Mouse (Mus musculus) liver, embryonic 16.5 days (tissue): ENCODE measurements around the gene Plvap. TPM values are rescaled to one million over a fixed set of nuclear protein-coding genes. Genes with fewer than 3 reads are reported as not detected.
A peak's percentile ranks its signal among the peaks of the same experiment; 100 is the strongest.

Source experiments
- ATAC-seq: fragments of 200-750 bp; cut with Nextera tagmentation; 2 replicates; pipeline ENCODE4 v1.8.0; 2017; ENCODE audit warnings: low read depth, mild to moderate bottlenecking, moderate number of reproducible peaks, moderate library complexity
- H3K27ac ChIP-seq: fragments of 300-500 bp; sonication (generic); 2 replicates; pipeline ENCODE4 v1.5.1; 2014; ENCODE audit warnings: mild to moderate bottlenecking, low read length
- H3K27me3 ChIP-seq: fragments of 300-500 bp; sonication (generic); 2 replicates; pipeline ENCODE4 v1.6.1; 2014; ENCODE audit warnings: low read depth, low read length, mixed read lengths; ENCODE audit not compliant: control insufficient read depth, insufficient read depth
- H3K36me3 ChIP-seq: fragments of 300-500 bp; sonication (generic); 2 replicates; pipeline ENCODE4 v1.6.1; 2014; ENCODE audit warnings: mild to moderate bottlenecking; ENCODE audit not compliant: control insufficient read depth, insufficient read depth
- H3K4me1 ChIP-seq: fragments of 300-500 bp; sonication (generic); 2 replicates; pipeline ENCODE4 v1.6.1; 2014; ENCODE audit warnings: low read depth, low read length, mixed read lengths; ENCODE audit not compliant: control insufficient read depth
- H3K4me2 ChIP-seq: fragments of 300-500 bp; sonication (generic); 2 replicates; pipeline ENCODE4 v1.6.1; 2014; ENCODE audit warnings: low read depth, low read length, mixed read lengths
- H3K4me3 ChIP-seq: fragments of 300-500 bp; sonication (generic); 2 replicates; pipeline ENCODE4 v1.5.1; 2014; ENCODE audit warnings: low read depth, mild to moderate bottlenecking, low read length
- H3K9ac ChIP-seq: fragments of 300-500 bp; sonication (generic); 2 replicates; pipeline ENCODE4 v1.6.1; 2014; ENCODE audit warnings: low read depth, low read length
- H3K9me3 ChIP-seq: fragments of 300-500 bp; sonication (generic); replicated peaks from 2 replicates; pipeline ENCODE4 v1.6.1; 2016; ENCODE audit warnings: low read length; ENCODE audit not compliant: control insufficient read depth
- WGBS: fragments of 180-500 bp; shearing (Covaris S2); extraction: QIAGEN DNeasy Blood & Tissue Kit; methylation state at CpG from one replicate; pipeline ENCODE4 v1.1.7; 2014; ENCODE audit not compliant: insufficient replicate concordance; 5-methylcytosine and 5-hydroxymethylcytosine counted together
- polyA plus RNA-seq: library from polyadenylated mRNA; unstranded; fragments of >200 nt; fragmentation: Nextera tagmentation; extraction: Ambion mirVana; gene quantifications from 2 replicates; pipeline ENCODE4 v1.2.1, GENCODE M21; 2015

Plvap gene
- polyA plus RNA-seq, 1 experiment from 2014 or later: 20.3 TPM

GRCm38 (mm10) chr8:71457659-71458270, 53.8 kb downstream of the Plvap start:
- H3K27me3 ChIP-seq: no peaks in the 10 kb centered on the region
- H3K27ac ChIP-seq: no peak overlapping the region
- no peaks in the 10 kb centered on the region for H3K36me3 ChIP-seq
- H3K9me3 ChIP-seq: no peaks in the 10 kb centered on the region
- H3K9ac ChIP-seq: no peak overlapping the region
- no peak overlapping the region for H3K4me3 ChIP-seq
- 75% methylated on average over 20 of the region's 20 CpGs for WGBS
- no peak overlapping the region for H3K4me2 ChIP-seq
- peaks cover 9% of the 10 kb centered on the region for H3K4me1 ChIP-seq
- no peak for ATAC-seq

DNA sequence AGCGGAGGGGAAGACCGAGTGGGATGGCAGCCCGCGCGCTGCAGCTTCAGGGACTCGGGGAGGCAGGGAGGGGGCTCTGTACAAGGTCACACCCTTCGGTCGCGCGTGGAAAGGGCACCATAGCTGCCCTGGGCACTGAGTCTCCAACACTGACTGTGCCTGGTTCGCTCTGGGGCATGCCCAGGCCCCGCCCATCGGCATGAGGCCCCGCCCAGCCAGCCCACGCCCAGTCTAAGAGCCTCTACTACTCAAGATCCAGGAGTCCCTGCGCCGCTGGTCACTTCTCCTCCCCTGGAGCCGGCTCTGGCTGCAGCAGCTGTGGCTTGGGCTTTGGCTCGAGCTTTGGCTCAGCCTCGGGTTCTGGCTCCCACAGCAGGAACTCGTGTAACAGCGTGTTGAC, 54.6 kb downstream of the Plvap start:
- no peaks in the 10 kb centered on the region for H3K36me3 ChIP-seq
- WGBS: 46% methylated on average over 22 of the region's 22 CpGs
- ATAC-seq: peak; percentile 57; the same call in 1 of the 2 replicates

GRCm38 (mm10) chr8:71454668-71455067, 56.9 kb downstream of the Plvap start:
- H3K27ac ChIP-seq: no peak overlapping the region
- H3K27me3 ChIP-seq: no peaks in the 10 kb centered on the region
- H3K4me2 ChIP-seq: no peak overlapping the region
- no peaks in the 10 kb centered on the region for H3K36me3 ChIP-seq
- peaks cover 5% of the 10 kb centered on the region for H3K4me1 ChIP-seq
- H3K9me3 ChIP-seq: no peaks in the 10 kb centered on the region
- no peak overlapping the region for H3K9ac ChIP-seq
- no peak for ATAC-seq
- H3K4me3 ChIP-seq: no peak overlapping the region
- 65% methylated on average over 8 of the region's 8 CpGs for WGBS

More for the DNA sequence above, 54.6 kb downstream of the Plvap start:
- Histone ChIP-seq H3K4me2 (no peak overlapping the region), H3K4me1 (peaks cover 5% of the 10 kb centered on the region), H3K27ac (no peak overlapping the region), H3K27me3 (no peaks in the 10 kb centered on the region), H3K4me3 (no peak overlapping the region), H3K9me3 (no peaks in the 10 kb centered on the region), H3K9ac (no peak overlapping the region)

DNA sequence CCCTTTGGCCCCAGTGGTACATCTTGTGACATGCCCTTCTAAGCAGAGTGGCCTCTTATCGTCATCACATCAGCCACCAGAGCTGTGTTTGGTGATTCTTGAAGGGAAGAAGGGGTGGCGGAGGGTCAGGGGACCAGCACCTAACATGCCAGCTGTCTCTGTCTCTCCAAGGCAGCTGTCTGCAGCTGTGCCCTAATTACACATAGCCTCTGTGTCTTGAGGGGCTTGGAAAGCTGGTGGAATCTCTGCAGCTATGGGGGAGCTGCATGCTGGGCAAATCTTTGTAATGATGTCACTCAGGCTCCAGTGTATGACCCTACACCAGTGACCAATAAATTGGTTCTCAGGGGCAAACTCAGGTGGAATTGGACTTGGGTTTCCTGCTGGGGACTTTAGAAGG, 58.9 kb downstream of the Plvap start:
- Histone ChIP-seq H3K27me3 (no peaks in the 10 kb centered on the region), H3K9ac (no peak overlapping the region), H3K4me2 (no peak overlapping the region), H3K4me3 (no peak overlapping the region), H3K4me1 (peaks cover 5% of the 10 kb centered on the region), H3K9me3 (no peaks in the 10 kb centered on the region), H3K27ac (no peak overlapping the region), H3K36me3 (no peaks in the 10 kb centered on the region)
- ATAC-seq: no peak
- WGBS: 50% methylated on average over 2 of the region's 2 CpGs

DNA sequence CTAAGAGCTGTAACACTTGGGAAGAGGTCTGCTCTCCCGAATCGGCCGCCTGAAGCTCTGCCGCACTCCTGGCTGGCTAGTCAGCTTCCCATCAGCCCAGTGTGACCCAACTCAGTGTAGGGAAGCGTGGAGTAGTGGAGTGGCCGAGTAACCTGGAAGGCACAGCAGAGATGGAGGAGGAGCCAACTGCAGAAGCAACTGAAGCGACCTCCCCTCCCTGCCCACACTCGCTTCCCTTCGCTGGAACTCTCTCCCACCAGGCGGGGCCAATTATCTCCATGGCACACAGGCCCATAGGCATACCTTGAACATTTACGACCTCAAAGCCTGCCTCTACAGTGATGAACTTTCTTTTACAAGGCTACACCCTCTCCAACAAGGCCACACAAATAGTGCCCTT, 59.8 kb downstream of the Plvap start:
- Histone ChIP-seq H3K9me3 (no peaks in the 10 kb centered on the region), H3K4me2 (no peak overlapping the region), H3K4me3 (no peak overlapping the region), H3K9ac (no peak overlapping the region), H3K27ac (no peak overlapping the region), H3K4me1 (peaks cover under 1% of the 10 kb centered on the region; the same call in 1 of the 2 replicates), H3K36me3 (no peaks in the 10 kb centered on the region), H3K27me3 (no peaks in the 10 kb centered on the region)
- 47% methylated on average over 11 of the region's 11 CpGs for WGBS
- no peak for ATAC-seq

DNA sequence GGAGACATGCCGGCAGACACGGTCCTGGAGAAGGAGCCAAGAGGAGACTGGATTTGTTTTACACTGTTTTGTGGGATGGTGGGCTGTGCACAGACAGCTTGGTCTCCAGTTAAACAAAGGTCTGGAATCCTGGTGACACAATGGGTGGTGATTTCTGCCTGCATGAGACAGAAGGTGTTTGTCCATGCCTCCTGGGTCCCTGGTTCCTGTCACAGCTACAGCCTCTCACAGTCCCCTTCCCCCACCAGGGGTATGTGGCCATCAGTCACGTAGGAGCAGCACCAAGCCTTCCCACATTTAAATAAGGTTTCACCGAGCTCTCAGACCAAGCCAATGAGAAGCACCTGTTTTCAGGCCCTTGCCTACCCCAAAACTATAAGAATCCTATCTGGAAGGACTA, 60.2 kb downstream of the Plvap start:
- 63% methylated on average over 4 of the region's 4 CpGs for WGBS

More for the DNA sequence above, 60.2 kb downstream of the Plvap start:
- no peak for ATAC-seq
- H3K4me3 ChIP-seq: no peak overlapping the region
- no peaks in the 10 kb centered on the region for H3K27me3 ChIP-seq
- H3K4me1 ChIP-seq: no peaks in the 10 kb centered on the region
- H3K4me2 ChIP-seq: no peak overlapping the region
- H3K9me3 ChIP-seq: no peaks in the 10 kb centered on the region
- H3K27ac ChIP-seq: no peak overlapping the region
- H3K36me3 ChIP-seq: no peaks in the 10 kb centered on the region
- no peak overlapping the region for H3K9ac ChIP-seq

Other genes with a start within 250 kb of the Plvap start
- gene Myo9b, start 239.0 kb downstream of the Plvap start, polyA plus RNA-seq: 7.4 and 7.8 TPM in 2 replicates
- gene Haus8, start 238.8 kb downstream of the Plvap start, polyA plus RNA-seq: 42.8 and 47.1 TPM in 2 replicates
- 40.7 and 41.2 TPM in 2 replicates for gene Use1, start 144.9 kb downstream of the Plvap start, polyA plus RNA-seq
- gene Ocel1, start 140.5 kb downstream of the Plvap start, polyA plus RNA-seq: 3.9 and 4.7 TPM in 2 replicates
- gene Nr2f6, start 129.8 kb downstream of the Plvap start, polyA plus RNA-seq: 13.9 and 17.2 TPM in 2 replicates
- gene Ushbp1, start 116.0 kb downstream of the Plvap start, polyA plus RNA-seq: 4.2 and 4.3 TPM in 2 replicates
- 46.6 and 48.2 TPM in 2 replicates for gene Babam1, start 114.9 kb downstream of the Plvap start, polyA plus RNA-seq
- gene Ankle1, start 105.7 kb downstream of the Plvap start, polyA plus RNA-seq: 39.8 and 48.1 TPM in 2 replicates
- gene Abhd8, start 48.1 kb downstream of the Plvap start, polyA plus RNA-seq: 5.0 and 5.7 TPM in 2 replicates
- 87.3 and 88.6 TPM in 2 replicates for gene Mrpl34, start 46.8 kb downstream of the Plvap start, polyA plus RNA-seq
- gene Dda1, start 42.6 kb downstream of the Plvap start, polyA plus RNA-seq: 32.1 and 32.8 TPM in 2 replicates
- gene Ano8, start 25.8 kb downstream of the Plvap start, polyA plus RNA-seq: 0.07 and 0.14 TPM in 2 replicates
- gene Gtpbp3, start 23.6 kb downstream of the Plvap start, polyA plus RNA-seq: 5.3 and 5.4 TPM in 2 replicates
- gene Ccdc194, start 14.0 kb upstream of the Plvap start, polyA plus RNA-seq: 0.19 and 0.20 TPM in 2 replicates
- 24.5 and 27.0 TPM in 2 replicates for gene Bst2, start 25.7 kb upstream of the Plvap start, polyA plus RNA-seq
- gene Mvb12a, start 31.2 kb upstream of the Plvap start, polyA plus RNA-seq: 30.2 and 32.5 TPM in 2 replicates
- gene Tmem221, start 47.1 kb upstream of the Plvap start, polyA plus RNA-seq: 0.55 and 0.67 TPM in 2 replicates
- 0.05 TPM in 1 of 2 replicates, not detected in the other for gene Nxnl1, start 54.8 kb upstream of the Plvap start, polyA plus RNA-seq
- gene Slc27a1, start 57.1 kb upstream of the Plvap start, polyA plus RNA-seq: 2.8 and 3.2 TPM in 2 replicates
- 81.3 and 93.9 TPM in 2 replicates for gene Pgls, start 80.4 kb upstream of the Plvap start, polyA plus RNA-seq
- gene Fam129c, start 85.9 kb upstream of the Plvap start, polyA plus RNA-seq: 1.6 and 2.1 TPM in 2 replicates
- 18.5 and 22.5 TPM in 2 replicates for gene Colgalt1, start 99.2 kb upstream of the Plvap start, polyA plus RNA-seq
- gene Unc13a, start 160.0 kb upstream of the Plvap start, polyA plus RNA-seq: 0.15 and 0.20 TPM in 2 replicates
- 5.7 and 6.3 TPM in 2 replicates for gene Jak3, start 164.5 kb upstream of the Plvap start, polyA plus RNA-seq
- 1.6 and 2.2 TPM in 2 replicates for gene Insl3, start 177.5 kb upstream of the Plvap start, polyA plus RNA-seq
- 4.9 and 5.5 TPM in 2 replicates for gene B3gnt3, start 190.0 kb upstream of the Plvap start, polyA plus RNA-seq
- 21.1 and 24.5 TPM in 2 replicates for gene Fcho1, start 214.0 kb upstream of the Plvap start, polyA plus RNA-seq